Mouse (Mus musculus) layer of hippocampus, adult 18-20 months (tissue): ENCODE measurements around the gene Ing3. TPM values are rescaled to one million over a fixed set of nuclear protein-coding genes. Genes with fewer than 3 reads are reported as not detected.

Experiments used
- DNase-seq, 2 experiments: peaks; one replicate each; pipeline ENCODE4 v3.0.0; 2022; ENCODE audit warnings: low spot score in 2 of 2
- total RNA-seq, 2 experiments: library from RNA; stranded (reverse); gene quantifications; 2 replicates each; pipeline ENCODE4 v1.2.3; 2021

The Ing3 gene
- total RNA-seq, 2 experiments from 2014 or later, result 30.1 to 30.4 TPM

GRCm38 (mm10) chr6:21990181-21991135, 41.1 kb downstream of the Ing3 start:
- no peak for DNase-seq

- DNase-seq, result no peak
Observed at GRCm38 (mm10) chr6:21991151-21991550, 41.8 kb downstream of the Ing3 start.

GRCm38 (mm10) chr6:21993070-21993469, 43.7 kb downstream of the Ing3 start:
- DNase-seq, result no peak

- DNase-seq, result no peak
Observed at GRCm38 (mm10) chr6:21998131-21998530, 48.8 kb downstream of the Ing3 start.

- DNase-seq, result no peak
Observed at GRCm38 (mm10) chr6:21999025-21999424, 49.7 kb downstream of the Ing3 start.

GRCm38 (mm10) chr6:22000086-22000485, 50.7 kb downstream of the Ing3 start:
- no peak for DNase-seq

- no peak for DNase-seq
Observed at GRCm38 (mm10) chr6:22000881-22001280, 51.5 kb downstream of the Ing3 start.

GRCm38 (mm10) chr6:22001284-22001916, 52.0 kb downstream of the Ing3 start:
- DNase-seq, result no peak

GRCm38 (mm10) chr6:22002521-22003199, 53.3 kb downstream of the Ing3 start:
- no peak for DNase-seq

GRCm38 (mm10) chr6:22003200-22003587, 53.8 kb downstream of the Ing3 start:
- no peak for DNase-seq

- no peak for DNase-seq
Observed at GRCm38 (mm10) chr6:22003959-22004543, 54.7 kb downstream of the Ing3 start.

- DNase-seq, result no peak
Observed at GRCm38 (mm10) chr6:22008346-22008745, 59.0 kb downstream of the Ing3 start.

- DNase-seq, result no peak
Observed at GRCm38 (mm10) chr6:22010258-22010657, 60.9 kb downstream of the Ing3 start.

GRCm38 (mm10) chr6:22010761-22011281, 61.5 kb downstream of the Ing3 start:
- DNase-seq, result no peak

GRCm38 (mm10) chr6:22011546-22011945, 62.2 kb downstream of the Ing3 start:
- DNase-seq, result no peak

GRCm38 (mm10) chr6:22012099-22012498, 62.7 kb downstream of the Ing3 start:
- DNase-seq, result no peak

GRCm38 (mm10) chr6:22012501-22012900, 63.1 kb downstream of the Ing3 start:
- DNase-seq, result no peak

- no peak for DNase-seq
Observed at GRCm38 (mm10) chr6:22013394-22013793, 64.0 kb downstream of the Ing3 start.

GRCm38 (mm10) chr6:22014291-22014911, 65.0 kb downstream of the Ing3 start:
- no peak for DNase-seq

GRCm38 (mm10) chr6:22017631-22018030, 68.3 kb downstream of the Ing3 start:
- no peak for DNase-seq
